Mouse (Mus musculus) embryonic stem cell, embryonic (primary cell): ENCODE data around the gene Slc7a15.

Experiments
- CTCF ChIA-PET, 4 experiments: fragments of 300-600 bp in 2 of 4; fragments of 350-600 bp in 2 of 4; sonication (Branson Sonifier 250); formaldehyde crosslinking; loops; one replicate each; lab custom pipeline; 2022; ENCODE audit warnings: inconsistent platforms in 2 of 4; lab: Charles Lee
- POLR2A ChIA-PET, 4 experiments: fragments of 300-600 bp in 2 of 4; fragments of 350-600 bp in 2 of 4; sonication (Branson Sonifier 250); formaldehyde crosslinking; loops; one replicate each; lab custom pipeline; 2022; ENCODE audit warnings: antibody characterized with exemption in 4 of 4, inconsistent platforms in 1 of 4; lab: Charles Lee

The Slc7a15 gene

DNA sequence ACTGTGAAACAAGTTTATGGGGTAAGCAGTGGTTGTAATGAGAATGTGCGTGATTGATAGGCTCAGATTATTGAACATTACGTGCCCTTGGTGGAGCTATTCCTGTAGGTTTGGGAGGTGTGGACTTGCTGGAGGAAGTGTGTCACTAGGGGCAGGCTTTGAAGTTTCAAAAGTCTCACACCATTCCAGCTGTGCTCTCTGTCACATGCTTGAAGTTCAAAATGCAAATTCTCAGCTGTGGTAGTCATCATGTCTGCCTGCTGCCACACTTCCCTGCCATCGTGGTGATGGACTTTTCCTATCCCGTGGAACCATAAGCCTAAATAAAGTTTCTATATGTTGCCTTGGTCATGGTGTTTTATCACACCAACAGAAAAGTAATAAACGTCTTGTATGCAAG, 71.1 kb downstream of the Slc7a15 start:
- ChIA-PET CTCF (no interaction called here), POLR2A (interaction anchor here in 2 of 4 experiments (1.0 to 1.9 kb wide), 5 partner anchors 28 to 193 kb away, joined by 3 to 8 read pairs (median 4); partner anchors contain the start of gene Rhob (in 2 of the 2))

DNA sequence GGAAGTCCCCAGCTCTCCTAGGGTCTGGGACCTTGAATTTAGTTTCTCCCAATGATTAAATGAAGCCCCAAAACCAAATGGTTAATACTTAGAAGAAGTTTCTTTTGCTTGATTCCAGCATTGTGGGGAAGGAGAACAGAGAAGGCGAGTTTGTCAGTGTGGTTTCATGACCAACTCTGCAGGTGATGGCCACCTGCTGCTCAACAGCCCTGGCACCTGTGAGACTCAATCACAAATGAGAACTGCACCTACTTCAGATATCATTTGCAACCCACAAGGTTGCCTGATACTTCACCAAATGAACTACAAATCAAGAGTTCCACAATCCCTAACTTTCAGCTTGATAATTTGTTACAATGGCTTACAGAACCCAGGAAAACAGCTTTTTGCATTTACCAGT, 71.7 kb downstream of the Slc7a15 start:
- POLR2A ChIA-PET, result interaction anchor here in 2 of 4 experiments (1.1 to 2.0 kb wide), 5 partner anchors 27 to 192 kb away, joined by 3 to 8 read pairs (median 4); partner anchors contain the start of gene Rhob (in 2 of the 2)
- CTCF ChIA-PET, result no interaction called here

DNA sequence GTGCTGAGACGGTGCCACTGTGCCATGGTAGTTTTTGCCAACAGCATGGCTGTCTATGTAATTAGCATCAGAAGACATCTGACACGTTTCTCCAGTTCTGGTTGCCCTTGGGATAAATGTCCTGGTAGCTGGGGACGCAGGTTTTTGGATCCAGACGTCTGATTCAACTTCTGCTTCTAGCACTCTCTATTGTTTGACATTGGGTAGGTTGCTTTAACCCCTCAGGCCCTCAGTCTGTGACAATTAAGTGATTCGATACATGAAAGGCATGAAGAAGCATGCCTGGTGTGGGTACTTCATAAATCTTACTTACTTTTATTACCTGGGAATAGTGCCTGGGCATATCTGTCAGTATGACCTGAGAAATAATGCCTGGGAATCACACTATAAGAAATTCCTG, 74.8 kb downstream of the Slc7a15 start:
- POLR2A ChIA-PET, result interaction anchor here in 1 of 4 experiments (0.7 to 1.4 kb wide), 4 partner anchors 17 to 25 kb away, joined by 3 to 4 read pairs (median 3); no protein-coding TSS in a partner anchor
- CTCF ChIA-PET, result no interaction called here

DNA sequence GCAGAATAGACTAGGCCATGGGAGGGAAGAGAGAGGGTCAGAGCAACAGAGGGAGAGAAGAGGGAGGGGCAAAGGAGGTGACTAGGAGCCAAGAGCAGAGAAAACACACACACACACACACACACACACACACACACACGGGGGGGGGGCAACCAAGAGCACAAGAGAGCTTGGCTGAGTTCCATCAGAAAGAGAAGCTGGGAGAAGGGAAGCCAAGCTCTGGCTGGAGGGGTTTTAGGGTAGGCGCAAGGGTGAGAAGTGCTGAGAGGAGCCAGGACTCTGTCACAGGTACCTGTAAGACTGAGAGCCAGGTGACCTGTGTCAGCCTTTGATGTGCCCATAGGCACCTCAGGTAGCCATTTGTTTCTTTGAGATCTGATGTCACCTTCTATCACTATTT, 76.2 kb downstream of the Slc7a15 start:
- CTCF ChIA-PET, result interaction anchor here in 2 of 4 experiments (0.6 to 0.7 kb wide), 3 partner anchors 23 to 287 kb away, joined by 3 to 4 read pairs (median 3); partner anchors contain the start of gene Rhob (in 1 of the 2)
- POLR2A ChIA-PET, result interaction anchor here in 3 of 4 experiments (0.5 to 1.4 kb wide), 6 partner anchors 17 to 39 kb away, joined by 3 to 6 read pairs (median 4); partner anchors contain the start of gene Rhob (in 1 of the 3)

DNA sequence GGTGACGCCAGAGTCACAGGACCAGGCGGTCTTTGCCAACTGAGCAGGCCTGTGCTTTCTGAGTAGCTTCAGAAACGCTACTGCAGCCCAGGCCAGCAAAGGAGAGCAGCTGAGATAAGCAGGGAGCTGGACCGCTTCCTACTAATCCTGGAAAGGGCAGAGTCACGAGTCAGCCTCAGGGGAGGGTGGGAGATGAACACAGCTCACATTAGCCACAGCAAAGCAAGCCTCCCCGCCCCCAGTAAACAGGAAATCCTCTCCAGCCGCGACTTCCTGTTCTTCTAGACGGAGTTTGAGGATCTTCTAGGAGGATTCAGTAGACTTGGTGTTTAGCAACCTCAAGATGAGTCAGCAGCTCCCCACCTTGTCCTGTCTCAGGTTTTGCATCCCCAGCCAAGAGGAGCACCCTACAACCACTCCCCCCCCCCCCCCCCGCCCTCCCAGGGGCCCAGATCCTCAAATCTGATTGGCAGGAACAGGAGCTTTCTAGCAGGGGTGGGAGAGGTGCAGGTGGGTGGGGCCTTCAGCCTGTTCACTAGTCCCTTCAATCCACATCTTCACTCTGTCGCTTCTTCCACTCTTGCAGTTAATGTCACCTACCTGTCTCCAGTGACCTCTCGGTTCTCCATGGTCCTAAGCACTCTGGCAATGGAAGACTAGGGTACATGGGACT, 77.4 kb downstream of the Slc7a15 start:
- ChIA-PET POLR2A (interaction anchor here in 3 of 4 experiments (0.6 to 6.1 kb wide), 39 partner anchors 9 to 508 kb away, joined by 3 to 100 read pairs (median 4); partner anchors contain the start of gene Rhob (in 3 of the 3)), CTCF (interaction anchor here in 3 of 4 experiments (0.6 to 1.6 kb wide), 10 partner anchors 9 to 867 kb away, joined by 3 to 6 read pairs (median 4); partner anchors contain the start of gene Rhob (in 1 of the 3))

DNA sequence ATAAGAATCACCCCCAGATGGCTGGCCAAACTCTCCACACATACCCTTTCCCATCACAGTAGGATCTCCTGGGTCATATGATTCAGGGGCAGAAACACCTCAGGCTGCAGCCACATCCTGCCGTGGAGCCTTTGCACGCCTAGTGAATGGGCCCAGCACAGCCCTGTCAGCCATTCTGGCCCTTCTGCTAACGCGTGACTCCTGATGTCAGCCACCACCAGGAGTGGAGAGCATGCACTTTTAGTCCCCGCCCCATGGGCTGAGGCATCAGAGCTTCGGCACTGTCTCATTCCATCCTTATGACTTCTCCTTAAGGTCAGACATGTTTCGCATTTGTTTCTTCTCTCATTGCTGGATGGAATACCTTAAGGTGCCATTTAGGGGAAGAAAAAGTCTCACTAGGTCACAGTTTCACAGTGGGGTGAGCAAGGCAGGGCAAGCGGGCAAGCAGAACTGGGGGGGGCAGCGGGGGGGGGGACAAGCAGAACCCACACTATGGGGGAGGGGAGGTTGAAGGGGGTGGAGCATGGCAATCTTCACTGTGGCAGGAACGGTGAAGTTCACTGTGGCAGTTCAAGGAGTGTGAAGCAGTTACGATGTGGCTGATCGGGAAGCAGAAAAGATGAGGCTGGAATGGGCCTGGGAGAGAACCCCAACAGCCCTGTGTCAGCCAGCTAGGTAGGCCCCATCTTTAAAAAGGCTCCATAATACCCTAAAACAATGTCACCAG, 79.3 kb downstream of the Slc7a15 start:
- POLR2A ChIA-PET, result interaction anchor here in 3 of 4 experiments (0.5 to 6.1 kb wide), 11 partner anchors 9 to 547 kb away, joined by 3 to 100 read pairs (median 4); partner anchors contain the start of gene Rhob (in 3 of the 3)
- CTCF ChIA-PET, result interaction anchor here in 1 of 4 experiments (0.7 kb wide), 1 partner anchor 214 kb away, joined by 3 read pairs; no protein-coding TSS in a partner anchor

DNA sequence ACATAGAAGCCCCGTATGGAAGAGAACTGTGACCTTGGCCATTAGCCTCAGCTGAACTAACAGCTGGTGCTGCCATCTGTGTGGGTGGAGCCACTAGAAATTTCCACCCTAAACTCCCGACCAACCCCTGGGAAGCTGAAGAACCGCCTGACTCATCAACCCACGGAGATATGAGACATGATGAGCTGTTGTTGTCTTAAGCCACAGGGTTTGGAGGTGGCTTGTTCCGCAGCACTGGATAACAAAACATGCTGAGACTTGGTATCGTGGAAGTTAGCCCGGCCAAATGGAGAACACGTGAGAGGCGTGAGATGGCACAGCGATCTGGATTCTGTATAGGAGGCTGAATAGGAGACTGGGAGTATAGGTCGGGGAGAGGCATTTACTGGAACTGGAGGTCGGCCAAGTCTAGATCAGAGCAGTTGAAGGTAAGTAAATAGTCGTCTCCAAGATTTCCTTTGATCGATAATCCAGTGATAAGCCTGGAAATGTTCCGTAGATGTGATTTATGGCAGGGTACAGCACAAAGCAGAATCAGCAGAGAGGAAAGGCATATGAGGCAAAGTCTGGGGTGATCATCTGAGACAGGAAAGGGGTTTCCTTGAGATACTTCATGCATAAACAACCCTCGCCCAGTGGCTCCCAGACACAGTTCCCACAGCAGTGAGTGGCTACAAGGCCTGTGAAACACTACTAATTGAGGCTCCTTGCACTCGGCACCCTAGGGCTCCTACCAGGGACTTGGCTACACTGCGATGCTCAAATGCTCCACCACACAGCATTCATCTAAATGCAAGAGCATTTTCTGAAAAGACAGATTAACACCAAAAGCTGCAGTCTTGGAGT, 87.6 kb downstream of the Slc7a15 start:
- CTCF ChIA-PET, result interaction anchor here in 3 of 4 experiments (1.0 to 1.3 kb wide), 3 partner anchors 15 to 185 kb away, joined by 3 to 6 read pairs (median 5); no protein-coding TSS in a partner anchor
- POLR2A ChIA-PET, result interaction anchor here in 3 of 4 experiments (0.5 to 7.4 kb wide), 11 partner anchors 8 to 175 kb away, joined by 3 to 71 read pairs (median 7); partner anchors contain the start of gene Rhob (in 3 of the 3)

DNA sequence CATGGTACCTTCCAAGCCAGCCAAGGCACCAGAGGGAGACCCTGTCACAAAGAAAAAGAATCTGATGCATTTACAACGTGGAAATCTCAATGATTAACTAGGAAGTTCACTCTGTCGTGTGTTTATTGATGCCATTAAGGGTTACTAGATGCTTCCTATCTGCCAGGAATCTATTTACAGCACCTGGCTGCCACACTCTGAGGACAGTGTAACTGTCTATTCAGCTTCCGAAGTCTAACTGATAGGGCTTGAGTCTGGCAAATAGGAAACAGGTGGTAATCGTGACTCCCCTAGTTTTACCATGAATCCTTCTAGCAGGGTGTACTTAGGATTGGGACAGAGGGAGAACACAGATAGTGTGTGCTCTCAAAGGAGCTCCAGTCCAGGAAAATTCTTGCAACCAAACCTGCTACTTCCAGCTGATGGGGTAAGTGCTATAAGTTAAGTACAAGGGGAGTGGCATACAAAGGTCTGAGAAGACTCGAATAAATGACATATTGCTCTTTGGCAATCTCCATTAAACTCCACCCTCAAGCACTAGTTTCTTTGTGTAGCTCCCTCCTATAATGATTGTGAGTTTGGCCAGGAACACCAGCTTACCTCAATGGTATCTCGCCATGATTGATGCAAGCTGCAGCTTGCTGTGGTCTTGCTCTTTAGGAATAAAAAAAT, 88.4 kb downstream of the Slc7a15 start:
- CTCF ChIA-PET, result interaction anchor here in 3 of 4 experiments (1.0 to 1.3 kb wide), 4 partner anchors 14 to 190 kb away, joined by 3 to 6 read pairs (median 4); no protein-coding TSS in a partner anchor
- POLR2A ChIA-PET, result interaction anchor here in 3 of 4 experiments (0.6 to 7.4 kb wide), 9 partner anchors 9 to 169 kb away, joined by 3 to 71 read pairs (median 7); partner anchors contain the start of gene Rhob (in 3 of the 3)

DNA sequence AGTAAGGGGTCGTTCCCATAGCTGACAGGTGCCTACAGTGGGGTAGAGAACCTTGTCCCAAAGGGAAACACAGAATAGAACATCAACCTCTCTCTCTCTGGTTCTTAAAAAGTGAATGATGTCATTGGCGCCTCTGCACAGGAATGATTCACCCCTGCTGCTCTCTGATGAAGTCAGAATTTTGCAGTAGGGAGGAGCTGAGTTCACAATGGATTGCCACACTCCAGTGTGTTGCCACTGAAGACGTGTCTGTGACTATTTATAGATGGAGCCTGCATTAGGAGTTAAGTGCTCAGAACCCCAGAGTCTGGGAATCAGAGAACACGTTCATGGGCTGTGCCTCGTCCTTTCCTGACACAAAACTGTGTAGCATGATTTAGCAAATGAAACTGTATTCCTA, 89.2 kb downstream of the Slc7a15 start:
- CTCF ChIA-PET, result interaction anchor here in 2 of 4 experiments (0.5 to 1.1 kb wide), 2 partner anchors 190 to 492 kb away, joined by 4 to 9 read pairs; no protein-coding TSS in a partner anchor
- POLR2A ChIA-PET, result interaction anchor here in 3 of 4 experiments (0.6 to 7.4 kb wide), 6 partner anchors 10 to 12 kb away, joined by 5 to 71 read pairs (median 12); partner anchors contain the start of gene Rhob (in 2 of the 3)

DNA sequence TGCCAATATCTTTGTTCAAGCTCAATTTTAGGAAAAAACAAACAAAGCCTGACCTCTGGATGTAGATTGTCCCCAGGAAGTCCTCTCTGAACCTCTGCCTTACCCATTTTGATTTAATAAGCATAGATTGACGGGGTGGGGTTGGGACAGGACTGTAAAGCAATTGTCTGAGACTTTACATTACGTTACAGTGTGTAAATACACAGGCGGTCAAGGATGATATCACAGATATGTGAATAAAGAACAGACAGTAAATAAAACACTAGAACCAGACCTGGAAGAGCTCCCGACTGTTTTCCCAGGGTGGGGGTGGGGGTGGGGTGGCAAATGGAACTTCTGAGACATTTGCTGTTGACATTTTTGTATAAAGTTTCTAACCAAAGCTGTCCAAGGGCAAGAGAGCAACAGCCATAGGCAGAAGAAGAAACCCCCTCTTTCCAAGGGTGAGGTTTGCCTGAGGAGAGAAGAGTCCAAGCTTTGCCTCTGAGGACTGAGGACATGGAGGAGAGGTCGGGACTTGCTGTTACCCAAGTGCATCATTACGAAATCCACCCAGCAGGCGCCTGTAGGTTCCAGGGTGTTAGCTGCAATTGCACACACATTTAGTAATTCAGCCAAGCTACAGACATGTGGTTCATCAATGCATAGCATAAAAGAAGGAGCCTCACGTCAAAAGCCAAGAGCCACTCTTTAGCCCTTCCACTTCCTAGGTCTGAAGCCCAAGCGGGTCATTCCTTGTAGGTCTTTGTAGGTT, 91.7 kb downstream of the Slc7a15 start:
- ChIA-PET CTCF (interaction anchor here (0.6 to 1.1 kb wide), 5 partner anchors 31 to 193 kb away, joined by 3 to 5 read pairs (median 3); no protein-coding TSS in a partner anchor), POLR2A (interaction anchor here in 3 of 4 experiments (0.6 to 2.5 kb wide), 14 partner anchors 8 to 184 kb away, joined by 3 to 15 read pairs (median 3); partner anchors contain the start of gene Rhob (in 2 of the 3))

DNA sequence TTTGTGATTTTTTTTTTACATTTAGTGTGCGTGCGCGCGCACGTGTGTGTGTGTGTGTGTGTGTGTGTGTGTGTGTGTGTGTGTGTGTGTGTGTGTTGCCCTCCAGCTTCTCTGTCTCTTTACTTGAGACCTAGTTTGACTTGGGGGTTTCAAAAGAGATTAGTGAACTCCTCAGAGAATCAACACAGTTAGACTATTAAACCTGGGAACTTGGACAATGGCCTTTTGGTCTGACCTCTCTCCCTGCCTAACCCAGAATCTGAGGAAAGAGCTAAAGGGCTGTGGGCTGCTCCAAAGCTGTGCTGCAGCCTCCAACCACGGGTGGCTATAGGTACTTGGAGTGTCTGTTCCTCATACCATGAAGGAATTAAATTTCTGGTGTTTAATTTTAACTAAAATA, 94.7 kb downstream of the Slc7a15 start:
- ChIA-PET CTCF (interaction anchor here in 1 of 4 experiments (0.7 kb wide), 1 partner anchor 459 kb away, joined by 3 read pairs; no protein-coding TSS in a partner anchor), POLR2A (interaction anchor here in 2 of 4 experiments (0.6 to 1.4 kb wide), 5 partner anchors 125 to 191 kb away, joined by 3 to 5 read pairs (median 4); partner anchors contain the start of gene Hs1bp3 (in 1 of the 2))

DNA sequence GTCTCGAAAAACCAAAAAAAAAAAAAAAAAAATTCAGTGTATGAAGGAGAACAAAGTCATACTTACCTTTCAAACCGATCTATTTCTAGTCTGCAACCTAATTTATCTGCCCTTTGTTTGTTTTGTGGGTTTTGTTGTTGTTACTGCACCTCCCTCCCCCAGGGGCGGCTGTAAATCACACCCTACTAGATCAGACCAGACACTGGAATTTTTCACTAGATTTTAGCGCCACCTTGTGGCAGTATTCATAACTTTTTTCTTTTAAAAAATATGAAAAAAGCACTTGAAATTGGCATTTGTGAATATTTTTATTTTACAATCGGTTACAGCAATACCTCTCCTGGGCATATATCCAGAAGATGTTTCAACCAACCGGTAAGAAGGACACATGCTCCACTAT, 96.3 kb downstream of the Slc7a15 start:
- ChIA-PET POLR2A (interaction anchor here in 2 of 4 experiments (0.8 to 8.6 kb wide), 6 partner anchors 17 to 179 kb away, joined by 3 to 190 read pairs (median 128); no protein-coding TSS in a partner anchor), CTCF (interaction anchor here in 3 of 4 experiments (1.0 to 1.1 kb wide), 4 partner anchors 176 to 182 kb away, joined by 3 to 4 read pairs (median 3); no protein-coding TSS in a partner anchor)

DNA sequence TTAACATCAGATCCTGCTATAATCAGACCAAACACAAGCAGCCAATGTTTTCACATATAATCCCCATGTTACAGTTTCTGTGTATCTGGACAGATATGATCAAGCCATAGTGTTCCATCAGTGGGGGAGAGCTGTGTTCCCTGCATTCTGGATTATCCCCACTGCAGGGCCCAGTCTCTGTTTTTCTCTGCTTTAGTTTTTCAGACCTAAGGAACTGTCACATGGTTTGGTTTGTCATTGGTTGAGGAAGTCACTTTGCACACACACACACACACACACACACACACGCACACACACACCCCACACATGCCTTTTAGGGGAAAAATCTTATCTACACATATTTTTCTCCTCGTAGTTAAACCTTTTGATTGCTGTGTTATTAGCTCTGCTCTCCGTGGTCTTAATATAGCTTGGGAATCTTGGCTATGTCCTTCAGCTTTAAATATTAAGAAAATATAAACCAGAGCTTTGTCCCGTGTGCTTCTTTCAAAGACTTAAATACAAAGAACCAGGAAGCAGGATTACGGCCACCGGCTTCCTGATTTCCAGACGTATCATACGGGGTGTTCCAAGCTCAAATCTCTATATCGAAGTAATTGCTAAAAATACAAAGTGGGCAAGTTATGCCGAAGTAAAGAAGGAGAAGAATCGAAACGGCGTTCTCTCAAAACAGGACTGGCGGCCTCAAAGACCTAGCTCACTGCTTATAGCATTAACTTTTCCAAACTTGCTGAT, 97.1 kb downstream of the Slc7a15 start:
- ChIA-PET POLR2A (interaction anchor here in 3 of 4 experiments (0.6 to 8.6 kb wide), 21 partner anchors 11 to 270 kb away, joined by 3 to 231 read pairs (median 14); partner anchors contain the start of genes Hs1bp3 (in 1 of the 3) and Sdc1 (in 1 of the 3)), CTCF (interaction anchor here (0.7 to 3.8 kb wide), 6 partner anchors 175 to 182 kb away, joined by 3 to 32 read pairs (median 4); no protein-coding TSS in a partner anchor)
